Mouse (Mus musculus) midbrain, postnatal 0 days (tissue): ENCODE results near the gene Rhoh. TPM values are rescaled to one million over a fixed set of nuclear protein-coding genes. Genes with fewer than 3 reads are reported as not detected.
A peak's percentile ranks its signal among the peaks of the same experiment; 100 is the strongest.

Source experiments
- ATAC-seq: fragments of 200-750 bp; cut with Nextera tagmentation; 2 replicates; pipeline ENCODE4 v1.8.0; 2017; ENCODE audit warnings: moderate number of reproducible peaks, mild to moderate bottlenecking, moderate TSS enrichment, moderate library complexity; ENCODE audit not compliant: low FRiP score
- DNase-seq: peaks from one replicate; pipeline ENCODE4 v3.0.0-alpha.2; 2015; ENCODE audit warnings: low spot score
- H3K27ac ChIP-seq: fragments of 300-500 bp; sonication (generic); 2 replicates; pipeline ENCODE4 v1.5.1; 2014; ENCODE audit warnings: low read depth, mild to moderate bottlenecking, low read length, mixed read lengths
- H3K27me3 ChIP-seq: fragments of 300-500 bp; sonication (generic); 2 replicates; pipeline ENCODE4 v1.6.1; 2014; ENCODE audit warnings: low read length, control low read depth, mixed read lengths; ENCODE audit not compliant: insufficient read depth
- H3K36me3 ChIP-seq: fragments of 300-500 bp; sonication (generic); 2 replicates; pipeline ENCODE4 v1.6.1; 2014; ENCODE audit warnings: low read length, control low read depth, mixed read lengths; ENCODE audit not compliant: insufficient read depth
- H3K4me1 ChIP-seq: fragments of 300-500 bp; sonication (generic); 2 replicates; pipeline ENCODE4 v1.6.1; 2014; ENCODE audit warnings: mild to moderate bottlenecking, control low read depth, antibody characterized with exemption, low read length, mixed read lengths; ENCODE audit not compliant: insufficient read depth
- H3K4me2 ChIP-seq: fragments of 300-500 bp; sonication (generic); 2 replicates; pipeline ENCODE4 v1.6.1; 2014; ENCODE audit warnings: low read depth, mild to moderate bottlenecking, low read length, mixed read lengths; ENCODE audit not compliant: poor library complexity, severe bottlenecking
- H3K4me3 ChIP-seq: fragments of 300-500 bp; sonication (generic); 2 replicates; pipeline ENCODE4 v1.5.1; 2014; ENCODE audit warnings: low read depth, mild to moderate bottlenecking, low read length, moderate library complexity
- H3K9ac ChIP-seq: fragments of 300-500 bp; sonication (generic); replicated peaks from 2 replicates; pipeline ENCODE4 v1.6.1; 2014; ENCODE audit warnings: mild to moderate bottlenecking, low read length, moderate library complexity, mixed read lengths; ENCODE audit not compliant: poor library complexity, severe bottlenecking
- H3K9me3 ChIP-seq: fragments of 300-500 bp; sonication (generic); 2 replicates; pipeline ENCODE4 v1.6.1; 2016; ENCODE audit warnings: low read length, control low read depth
- CTCF ChIP-seq: IDR thresholded peaks from 2 replicates; pipeline ENCODE4 v1.5.1; 2016; ENCODE audit warnings: antibody characterized with exemption, mild to moderate bottlenecking
- WGBS: fragments of 180-500 bp; shearing (Covaris S2); extraction: QIAGEN DNeasy Blood & Tissue Kit; methylation state at CpG from one replicate; pipeline ENCODE4 v1.1.7; 2014; 5-methylcytosine and 5-hydroxymethylcytosine counted together
- polyA plus RNA-seq: library from polyadenylated mRNA; unstranded; fragments of >200 nt; fragmentation: Nextera tagmentation; extraction: Ambion mirVana; gene quantifications from 2 replicates; pipeline ENCODE4 v1.2.1, GENCODE M21; 2015
- total RNA-seq: library from RNA; depleted of rRNA; stranded (reverse); fragments of >200 nt; gene quantifications from 2 replicates; pipeline ENCODE4 v1.2.3, GENCODE M21; 2014

Gene Rhoh
- total and polyA plus RNA-seq, 2 experiments from 2014 or later = 0.33 to 0.51 TPM

GRCm38 (mm10) chr5:65911676-65912075 is 50.7 kb downstream of the Rhoh start:
- DNase-seq (no peak), ATAC-seq (no peak)
- Histone ChIP-seq H3K27me3 (no peaks in the 10 kb centered on the region), H3K9me3 (no peaks in the 10 kb centered on the region), H3K27ac (no peak overlapping the region), H3K4me2 (no peak overlapping the region), H3K36me3 (no peaks in the 10 kb centered on the region), H3K9ac (no peak overlapping the region), H3K4me1 (no peaks in the 10 kb centered on the region), H3K4me3 (no peak overlapping the region)
- TF ChIP-seq CTCF = no peak
- WGBS = 82% methylated on average over 7 of the region's 7 CpGs

- H3K27me3 ChIP-seq = no peaks in the 10 kb centered on the region
- ATAC-seq (no peak), DNase-seq (no peak)
- no peak overlapping the region for H3K27ac ChIP-seq
- H3K9ac ChIP-seq = no peak overlapping the region
- H3K4me3 ChIP-seq = no peak overlapping the region
- H3K36me3 ChIP-seq = no peaks in the 10 kb centered on the region
- TF ChIP-seq CTCF = no peak
- H3K4me1 ChIP-seq = no peaks in the 10 kb centered on the region
- H3K4me2 ChIP-seq = no peak overlapping the region
- no peaks in the 10 kb centered on the region for H3K9me3 ChIP-seq
- WGBS = 86% methylated on average over 5 of the region's 5 CpGs
Measured at GRCm38 (mm10) chr5:65912201-65912600, 51.2 kb downstream of the Rhoh start.

DNA sequence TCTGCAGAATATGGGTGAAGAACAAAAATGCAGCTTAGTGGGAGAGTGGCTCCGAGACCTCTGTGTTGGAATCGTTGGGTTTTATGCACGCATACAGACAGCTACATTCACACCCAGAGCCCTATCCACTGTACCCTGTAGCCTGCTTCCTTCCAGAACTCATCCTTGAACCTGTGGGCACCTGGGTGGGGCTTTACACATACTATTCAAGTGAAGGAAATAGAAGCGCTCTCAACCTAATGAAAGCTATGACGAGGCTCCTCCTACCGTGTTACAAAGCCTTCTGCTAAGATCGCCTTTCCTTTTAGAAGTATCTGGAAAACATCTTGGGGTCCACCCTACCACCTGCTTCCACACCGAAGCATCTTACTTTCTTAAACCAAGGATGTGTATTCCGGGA is 52.1 kb downstream of the Rhoh start:
- DNase-seq (no peak), ATAC-seq (no peak)
- no peaks in the 10 kb centered on the region for H3K27me3 ChIP-seq
- no peak for TF ChIP-seq CTCF
- WGBS = 92% methylated on average over 9 of the region's 9 CpGs
- no peak overlapping the region for H3K4me2 ChIP-seq
- H3K36me3 ChIP-seq = no peaks in the 10 kb centered on the region
- no peak overlapping the region for H3K4me3 ChIP-seq
- H3K27ac ChIP-seq = no peak overlapping the region
- no peak overlapping the region for H3K9ac ChIP-seq
- H3K4me1 ChIP-seq = peaks cover under 1% of the 10 kb centered on the region; the same call in 1 of the 2 replicates
- no peaks in the 10 kb centered on the region for H3K9me3 ChIP-seq

- Histone ChIP-seq H3K36me3 (no peaks in the 10 kb centered on the region), H3K9me3 (no peaks in the 10 kb centered on the region), H3K27ac (no peak overlapping the region), H3K9ac (no peak overlapping the region), H3K4me2 (no peak overlapping the region), H3K4me3 (no peak overlapping the region), H3K4me1 (peaks cover 10% of the 10 kb centered on the region), H3K27me3 (no peaks in the 10 kb centered on the region)
- no peak for DNase-seq
- ATAC-seq = no peak
- TF ChIP-seq CTCF = no peak
- 93% methylated on average over 7 of the region's 7 CpGs for WGBS
Measured at GRCm38 (mm10) chr5:65914342-65914741, 53.3 kb downstream of the Rhoh start.

DNA sequence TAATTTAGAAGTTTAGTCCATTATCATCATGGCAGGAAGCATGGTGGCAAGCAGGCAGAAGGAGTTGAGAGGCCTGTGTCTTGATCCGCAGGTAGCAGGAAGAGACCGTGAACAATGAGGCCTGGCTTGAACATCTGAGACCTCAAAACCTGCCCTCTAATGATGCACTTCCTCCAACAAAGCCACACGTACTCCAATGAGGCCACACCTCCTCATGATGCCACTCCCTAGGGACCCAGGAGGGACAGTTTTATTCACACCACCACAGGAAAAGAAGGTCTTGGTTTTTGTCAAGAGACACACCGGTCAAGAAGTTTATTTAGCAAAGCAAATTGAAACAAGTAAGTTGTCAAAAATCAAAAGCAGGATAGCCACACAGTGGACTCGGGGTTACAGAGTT is 55.9 kb downstream of the Rhoh start:
- Histone ChIP-seq H3K9me3 (no peaks in the 10 kb centered on the region), H3K4me2 (no peak overlapping the region), H3K9ac (no peak overlapping the region), H3K27ac (no peak overlapping the region), H3K4me1 (peaks cover 10% of the 10 kb centered on the region), H3K36me3 (no peaks in the 10 kb centered on the region), H3K27me3 (no peaks in the 10 kb centered on the region), H3K4me3 (no peak overlapping the region)
- WGBS = 88% methylated on average over 5 of the region's 5 CpGs
- no peak for DNase-seq
- TF ChIP-seq CTCF = no peak
- no peak for ATAC-seq

DNA sequence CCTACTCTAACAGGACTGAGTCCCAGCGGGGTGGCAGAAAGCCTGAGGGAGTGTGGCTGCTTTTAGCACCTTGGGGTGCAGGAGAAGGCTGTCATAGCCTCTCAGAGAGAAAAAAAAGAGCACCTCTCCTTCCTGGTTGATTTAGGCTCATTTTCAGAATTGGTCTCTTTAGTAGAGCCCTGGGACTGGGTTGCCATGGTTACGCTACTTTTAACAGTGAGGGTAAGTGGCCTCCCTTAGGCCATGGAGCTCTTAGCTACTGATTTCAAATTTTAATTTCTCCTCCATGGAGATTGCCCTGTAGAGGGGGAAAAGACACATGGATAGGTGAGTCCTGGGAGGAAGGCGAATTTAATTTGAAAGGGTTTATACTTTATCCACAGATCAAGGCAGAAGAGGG is 57.6 kb downstream of the Rhoh start:
- ATAC-seq (peak; percentile 82), DNase-seq (peak; percentile 71)
- H3K9ac ChIP-seq = no peak overlapping the region
- peak overlapping the region; percentile 74 for H3K27ac ChIP-seq
- H3K27me3 ChIP-seq = no peaks in the 10 kb centered on the region
- H3K4me1 ChIP-seq = peaks cover 10% of the 10 kb centered on the region
- no peak overlapping the region for H3K4me3 ChIP-seq
- 48% methylated on average over 3 of the region's 3 CpGs for WGBS
- no peaks in the 10 kb centered on the region for H3K36me3 ChIP-seq
- TF ChIP-seq CTCF = no peak; the same call in 1 of the 2 replicates
- H3K9me3 ChIP-seq = no peaks in the 10 kb centered on the region
- H3K4me2 ChIP-seq = no peak overlapping the region
